Mouse (Mus musculus): Measurements from ENCODE around the gene Zswim3.

- no peak for TF ChIP-seq CTCF (IDR thresholded peaks at IDR 0.05)
- TF ChIP-seq EP300 (IDR thresholded peaks at IDR 0.05), result no peak
Measured at GRCm38 (mm10) chr2:164795868-164796267, 9.0 kb upstream of the Zswim3 start.
